Mouse (Mus musculus): Measurements from ENCODE around the gene Srl. TPM values are rescaled to one million over a fixed set of nuclear protein-coding genes. Genes with fewer than 3 reads are reported as not detected.

The Srl gene
- polyA plus RNA-seq, 1 experiment, result 10.0 TPM

DNA sequence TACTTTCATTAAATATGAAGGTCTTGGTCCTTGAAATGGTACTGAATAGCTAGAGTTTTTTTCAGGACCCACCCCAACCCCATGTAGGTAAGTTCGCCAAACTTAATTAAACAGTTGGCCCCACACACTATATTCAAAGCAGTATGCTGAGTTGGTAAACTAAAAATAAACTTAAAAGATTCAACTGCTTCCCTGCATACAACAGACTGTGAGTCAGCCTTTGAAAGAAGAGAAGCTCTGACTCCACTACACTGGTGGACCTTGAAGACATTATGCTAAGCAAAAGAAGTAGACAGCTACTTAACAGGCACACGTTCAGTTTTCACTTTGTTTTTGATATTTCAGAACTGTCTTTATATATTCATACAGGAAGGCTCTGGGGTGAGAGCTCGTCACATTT, 110.6 kb downstream of the Srl start:
- Histone ChIP-seq H3K4me1 (ENCODE audit: control insufficient read depth, insufficient read depth, low read length) (no peaks in the 10 kb centered on the region), H3K27me3 (ENCODE audit: control insufficient read depth, insufficient read depth, low read length) (no peaks in the 10 kb centered on the region; the same call in 1 of the 2 replicates), H3K4me3 (replicated peaks; ENCODE audit: insufficient read depth, low read depth, low read length) (no peak overlapping the region), H3K27ac (ENCODE audit: insufficient read depth, low read length) (no peak overlapping the region)
- WGBS, result 86% methylated on average over 3 of the region's 3 CpGs
- TF ChIP-seq CTCF (IDR thresholded peaks at IDR 0.05; ENCODE audit: borderline replicate concordance, insufficient read depth, low read depth, low read length) (no peak), POLR2A (IDR thresholded peaks at IDR 0.05; ENCODE audit: borderline replicate concordance, insufficient read depth, low read length) (no peak)
- no peak for DNase-seq

DNA sequence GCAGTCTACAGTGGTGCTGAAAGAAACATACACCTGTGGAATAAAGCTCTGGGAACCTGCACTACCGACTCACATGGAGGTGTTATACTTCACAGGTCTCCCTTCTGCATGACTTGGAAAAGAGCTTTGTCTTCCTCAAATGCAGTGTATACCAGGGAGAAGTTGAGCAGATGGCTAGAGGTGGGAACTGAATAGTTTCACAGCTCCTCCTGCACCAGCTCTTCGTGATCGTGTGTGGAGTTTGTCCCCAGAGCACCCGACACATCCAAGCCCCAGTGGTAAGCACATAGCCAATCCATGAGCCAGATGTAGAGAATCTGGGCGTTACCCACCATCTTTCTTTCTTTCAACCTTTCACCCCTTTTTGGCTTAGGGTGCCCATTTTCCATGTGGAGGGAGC, 111.4 kb downstream of the Srl start:
- Histone ChIP-seq H3K27ac (ENCODE audit: insufficient read depth, low read length) (no peak overlapping the region), H3K27me3 (ENCODE audit: control insufficient read depth, insufficient read depth, low read length) (no peaks in the 10 kb centered on the region; the same call in 1 of the 2 replicates), H3K4me1 (ENCODE audit: control insufficient read depth, insufficient read depth, low read length) (no peaks in the 10 kb centered on the region), H3K4me3 (replicated peaks; ENCODE audit: insufficient read depth, low read depth, low read length) (no peak overlapping the region)
- WGBS, result 76% methylated on average over 5 of the region's 5 CpGs
- DNase-seq, result no peak
- TF ChIP-seq POLR2A (IDR thresholded peaks at IDR 0.05; ENCODE audit: borderline replicate concordance, insufficient read depth, low read length) (no peak), CTCF (IDR thresholded peaks at IDR 0.05; ENCODE audit: borderline replicate concordance, insufficient read depth, low read depth, low read length) (no peak)

Other genes starting within 250 kb of the Srl start
- gene Adcy9, start 121.3 kb downstream of the Srl start, polyA plus RNA-seq (2012; rRNA removed), result 23.7 and 25.1 TPM in 2 replicates
- 9.8 and 9.9 TPM in 2 replicates for gene Tfap4, start 18.0 kb upstream of the Srl start, polyA plus RNA-seq (2012; rRNA removed)
- 16.0 and 19.5 TPM in 2 replicates for gene Glis2, start 52.9 kb upstream of the Srl start, polyA plus RNA-seq (2012; rRNA removed)
- 121 and 132 TPM in 2 replicates for gene Pam16, start 83.2 kb upstream of the Srl start, polyA plus RNA-seq (2012; rRNA removed)
- 6.4 and 6.5 TPM in 2 replicates for gene Vasn, start 98.1 kb upstream of the Srl start, polyA plus RNA-seq (2012; rRNA removed)
- 60.6 and 64.0 TPM in 2 replicates for gene Dnaja3, start 98.2 kb upstream of the Srl start, polyA plus RNA-seq (2012; rRNA removed)
- gene Coro7, start 138.0 kb upstream of the Srl start, polyA plus RNA-seq (2012; rRNA removed), result 85.9 and 86.1 TPM in 2 replicates
- gene Nmral1, start 177.5 kb upstream of the Srl start, polyA plus RNA-seq (2012; rRNA removed), result 33.0 and 36.9 TPM in 2 replicates
- gene Hmox2, start 184.5 kb upstream of the Srl start, polyA plus RNA-seq (2012; rRNA removed), result 127 and 135 TPM in 2 replicates
- 251 and 263 TPM in 2 replicates for gene Cdip1, start 248.5 kb upstream of the Srl start, polyA plus RNA-seq (2012; rRNA removed)

Measured in cerebellum, adult 2 months (tissue).